Mouse (Mus musculus): ENCODE data around the gene Atp5d. TPM values are rescaled to one million over a fixed set of nuclear protein-coding genes. Genes with fewer than 3 reads are reported as not detected.
A peak's percentile ranks its signal among the peaks of the same experiment; 100 is the strongest.

Gene Atp5d
- polyA plus RNA-seq, 1 experiment, result 1,163 TPM

DNA sequence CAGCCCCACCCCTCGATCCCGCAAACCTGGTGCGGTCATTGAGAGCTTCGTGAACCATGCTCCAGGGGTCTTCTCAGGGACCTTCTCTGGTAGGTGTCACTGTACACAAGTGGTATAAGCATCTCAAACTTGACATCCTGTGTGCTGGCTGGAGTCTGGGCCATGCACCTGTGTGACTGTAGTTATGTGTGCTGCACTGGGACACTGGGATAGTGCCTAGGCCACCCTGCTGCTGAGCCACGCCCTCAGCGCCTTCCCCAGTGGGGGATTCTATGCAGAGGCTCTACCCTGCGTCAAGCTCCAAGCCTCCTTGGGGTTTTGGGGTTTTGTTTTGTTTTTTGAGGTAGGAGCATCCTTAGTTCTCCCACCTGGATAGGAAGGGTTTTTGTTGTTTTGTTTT is 16.0 kb downstream of the Atp5d start:
- no peak for DNase-seq

DNA sequence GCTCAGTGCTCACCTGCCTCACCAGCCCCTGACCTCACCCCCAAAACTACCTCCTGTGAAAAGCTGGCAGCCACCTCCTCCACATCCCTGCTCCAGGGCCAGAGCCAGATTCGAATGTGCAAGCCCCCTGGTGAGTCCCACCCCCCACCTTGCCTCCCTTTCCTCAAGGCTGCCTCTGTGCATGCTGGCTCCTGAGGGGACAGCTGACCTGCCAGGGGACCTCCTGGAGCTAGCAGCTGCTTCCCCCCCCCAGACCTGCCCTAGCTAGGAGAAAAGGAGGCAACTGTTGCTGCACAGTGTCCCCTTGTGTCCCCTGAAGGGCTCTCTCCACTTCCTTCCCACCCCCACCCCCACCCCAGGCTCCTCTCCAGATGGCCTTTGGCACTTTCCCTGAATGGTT is 16.8 kb downstream of the Atp5d start:
- Histone ChIP-seq H3K4me1 (replicated peaks; ENCODE audit: control insufficient read depth, insufficient read depth, low read length) (peaks cover 54% of the 10 kb centered on the region), H3K4me3 (ENCODE audit: control insufficient read depth, insufficient read depth, low read length) (no peak overlapping the region), H3K27me3 (ENCODE audit: control insufficient read depth, insufficient read depth, low read length) (no peaks in the 10 kb centered on the region), H3K36me3 (ENCODE audit: control insufficient read depth, insufficient read depth, low read length) (peaks cover 47% of the 10 kb centered on the region), H3K27ac (ENCODE audit: control insufficient read depth, insufficient read depth, low read length) (no peak overlapping the region)
- TF ChIP-seq POLR2A (IDR thresholded peaks at IDR 0.05; ENCODE audit: control insufficient read depth, extremely low read depth, insufficient read depth, low read length, poor library complexity), result no peak
- TF ChIP-seq CTCF (IDR thresholded peaks at IDR 0.05; ENCODE audit: borderline replicate concordance, control insufficient read depth, extremely low read depth, insufficient read depth, low read length, poor library complexity), result no peak
- 100% methylated on average over 1 of the region's 1 CpGs for WGBS
- no peak for DNase-seq

More for the DNA sequence above, 16.0 kb downstream of the Atp5d start:
- TF ChIP-seq POLR2A (IDR thresholded peaks at IDR 0.05; ENCODE audit: control insufficient read depth, extremely low read depth, insufficient read depth, low read length, poor library complexity) (no peak), CTCF (IDR thresholded peaks at IDR 0.05; ENCODE audit: borderline replicate concordance, control insufficient read depth, extremely low read depth, insufficient read depth, low read length, poor library complexity) (no peak)
- peaks cover 50% of the 10 kb centered on the region for H3K4me1 ChIP-seq (replicated peaks; ENCODE audit: control insufficient read depth, insufficient read depth, low read length)
- no peak overlapping the region for H3K4me3 ChIP-seq (ENCODE audit: control insufficient read depth, insufficient read depth, low read length)
- no peak overlapping the region for H3K27ac ChIP-seq (ENCODE audit: control insufficient read depth, insufficient read depth, low read length)
- no peaks in the 10 kb centered on the region for H3K27me3 ChIP-seq (ENCODE audit: control insufficient read depth, insufficient read depth, low read length)
- 96% methylated on average over 7 of the region's 7 CpGs for WGBS
- H3K36me3 ChIP-seq (ENCODE audit: control insufficient read depth, insufficient read depth, low read length), result peaks cover 47% of the 10 kb centered on the region

DNA sequence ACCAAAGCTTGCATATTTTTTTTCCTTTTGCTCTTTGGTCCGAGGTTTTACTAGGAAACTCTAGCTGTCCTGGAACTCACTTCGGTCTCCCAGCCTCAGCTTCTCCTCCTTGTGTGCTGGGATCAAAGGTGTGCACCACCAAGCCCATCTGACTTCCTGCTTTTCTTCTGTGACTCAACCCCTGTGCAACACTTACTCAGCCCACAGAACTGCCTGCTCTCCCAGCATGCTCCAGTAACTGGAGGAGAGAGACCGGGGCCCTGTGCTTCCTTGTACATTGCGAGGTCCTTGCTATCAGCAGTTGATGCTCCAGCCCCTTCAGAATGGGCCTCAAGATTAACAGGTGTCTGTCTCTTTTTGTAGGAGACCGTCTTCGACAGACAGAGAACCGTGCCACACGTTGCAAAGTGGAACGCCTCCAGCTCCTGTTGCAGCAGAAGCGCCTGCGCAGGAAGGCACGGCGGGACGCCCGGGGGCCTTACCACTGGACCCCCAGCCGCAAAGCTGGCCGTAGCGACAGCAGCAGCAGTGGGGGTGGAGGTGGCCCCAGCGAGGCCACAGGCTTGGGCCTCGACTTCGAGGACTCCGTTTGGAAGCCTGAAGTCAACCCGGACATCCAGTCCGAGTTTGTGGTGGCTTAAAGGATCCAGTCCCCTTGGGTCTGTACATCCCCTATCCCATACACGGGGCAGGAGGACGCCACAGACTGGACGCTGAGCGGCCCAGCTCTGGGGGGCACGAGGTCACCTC is 17.7 kb downstream of the Atp5d start:
- TF ChIP-seq CTCF (IDR thresholded peaks at IDR 0.05; ENCODE audit: borderline replicate concordance, control insufficient read depth, extremely low read depth, insufficient read depth, low read length, poor library complexity) (no peak), POLR2A (IDR thresholded peaks at IDR 0.05; ENCODE audit: control insufficient read depth, extremely low read depth, insufficient read depth, low read length, poor library complexity) (no peak)
- peaks cover 63% of the 10 kb centered on the region for H3K4me1 ChIP-seq (replicated peaks; ENCODE audit: control insufficient read depth, insufficient read depth, low read length)
- H3K27ac ChIP-seq (ENCODE audit: control insufficient read depth, insufficient read depth, low read length), result no peak overlapping the region
- peaks cover 47% of the 10 kb centered on the region for H3K36me3 ChIP-seq (ENCODE audit: control insufficient read depth, insufficient read depth, low read length)
- 87% methylated on average over 29 of the region's 29 CpGs for WGBS
- H3K4me3 ChIP-seq (ENCODE audit: control insufficient read depth, insufficient read depth, low read length), result no peak overlapping the region
- no peak for DNase-seq
- H3K27me3 ChIP-seq (ENCODE audit: control insufficient read depth, insufficient read depth, low read length), result no peaks in the 10 kb centered on the region

DNA sequence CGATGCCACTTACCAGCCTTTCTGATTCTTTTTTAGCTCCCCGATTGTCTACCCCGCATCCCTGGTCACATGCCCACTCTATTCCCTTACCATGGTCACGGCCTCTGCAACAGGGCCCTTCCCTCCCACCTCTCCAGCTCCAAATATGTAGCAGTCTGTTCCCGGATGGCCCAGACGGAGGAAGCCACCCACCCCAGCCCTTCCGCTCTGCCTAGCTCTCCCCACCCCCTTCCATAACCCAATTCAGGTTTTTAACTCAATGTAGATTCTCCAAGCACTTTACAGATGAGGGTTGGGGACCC is 18.3 kb downstream of the Atp5d start:
- Histone ChIP-seq H3K36me3 (ENCODE audit: control insufficient read depth, insufficient read depth, low read length) (peaks cover 47% of the 10 kb centered on the region), H3K4me3 (ENCODE audit: control insufficient read depth, insufficient read depth, low read length) (no peak overlapping the region), H3K27me3 (ENCODE audit: control insufficient read depth, insufficient read depth, low read length) (no peaks in the 10 kb centered on the region), H3K4me1 (replicated peaks; ENCODE audit: control insufficient read depth, insufficient read depth, low read length) (peaks cover 64% of the 10 kb centered on the region), H3K27ac (ENCODE audit: control insufficient read depth, insufficient read depth, low read length) (no peak overlapping the region)
- DNase-seq, result no peak
- WGBS, result 92% methylated on average over 7 of the region's 7 CpGs
- TF ChIP-seq CTCF (IDR thresholded peaks at IDR 0.05; ENCODE audit: borderline replicate concordance, control insufficient read depth, extremely low read depth, insufficient read depth, low read length, poor library complexity), result no peak
- TF ChIP-seq POLR2A (IDR thresholded peaks at IDR 0.05; ENCODE audit: control insufficient read depth, extremely low read depth, insufficient read depth, low read length, poor library complexity), result no peak

DNA sequence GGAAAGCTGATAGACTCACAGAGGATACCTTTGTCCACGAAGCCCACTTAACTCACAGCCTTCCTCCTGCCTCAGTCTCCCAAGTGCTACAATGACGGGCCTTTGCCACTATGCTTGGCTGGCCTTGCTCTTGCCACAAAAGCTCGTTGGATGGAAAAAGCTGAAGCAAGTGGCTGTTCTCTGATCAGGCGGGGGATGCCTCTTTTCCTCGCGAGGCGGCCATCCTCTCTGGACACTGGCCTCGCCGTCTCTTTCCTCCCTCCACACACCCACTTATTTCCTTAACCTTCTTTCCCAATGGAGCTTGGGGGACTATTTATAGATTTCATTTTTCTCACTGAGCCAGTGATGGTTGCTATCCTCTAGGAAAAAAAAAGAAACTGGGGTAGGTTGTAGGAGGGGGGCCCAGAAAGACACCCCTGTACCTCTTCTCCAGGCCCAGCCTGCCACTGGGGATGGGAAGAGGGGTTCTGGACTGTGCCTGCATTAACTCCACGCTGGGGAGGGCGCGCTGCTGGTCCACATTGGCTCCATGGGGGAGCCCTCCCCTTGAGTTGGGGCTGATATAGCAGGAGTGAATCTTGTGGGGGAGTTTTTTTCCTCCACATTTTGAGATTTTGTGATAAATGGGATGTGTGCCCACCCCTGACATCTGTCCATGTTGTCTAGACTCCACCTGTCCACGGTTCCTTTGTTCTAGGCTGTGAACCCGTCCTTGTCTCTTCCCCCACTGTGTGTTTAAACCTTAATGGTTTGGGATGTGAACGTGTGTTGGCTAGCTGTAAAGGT is 18.9 kb downstream of the Atp5d start:
- TF ChIP-seq POLR2A (IDR thresholded peaks at IDR 0.05; ENCODE audit: control insufficient read depth, extremely low read depth, insufficient read depth, low read length, poor library complexity), result no peak
- TF ChIP-seq CTCF (IDR thresholded peaks at IDR 0.05; ENCODE audit: borderline replicate concordance, control insufficient read depth, extremely low read depth, insufficient read depth, low read length, poor library complexity), result no peak
- 78% methylated on average over 15 of the region's 15 CpGs for WGBS
- Histone ChIP-seq H3K4me3 (ENCODE audit: control insufficient read depth, insufficient read depth, low read length) (no peak overlapping the region), H3K27me3 (ENCODE audit: control insufficient read depth, insufficient read depth, low read length) (no peaks in the 10 kb centered on the region), H3K27ac (ENCODE audit: control insufficient read depth, insufficient read depth, low read length) (peak overlapping the region; percentile 85; the same call in 1 of the 2 replicates), H3K4me1 (replicated peaks; ENCODE audit: control insufficient read depth, insufficient read depth, low read length) (peaks cover 64% of the 10 kb centered on the region), H3K36me3 (ENCODE audit: control insufficient read depth, insufficient read depth, low read length) (peaks cover 47% of the 10 kb centered on the region)
- DNase-seq, result no peak

DNA sequence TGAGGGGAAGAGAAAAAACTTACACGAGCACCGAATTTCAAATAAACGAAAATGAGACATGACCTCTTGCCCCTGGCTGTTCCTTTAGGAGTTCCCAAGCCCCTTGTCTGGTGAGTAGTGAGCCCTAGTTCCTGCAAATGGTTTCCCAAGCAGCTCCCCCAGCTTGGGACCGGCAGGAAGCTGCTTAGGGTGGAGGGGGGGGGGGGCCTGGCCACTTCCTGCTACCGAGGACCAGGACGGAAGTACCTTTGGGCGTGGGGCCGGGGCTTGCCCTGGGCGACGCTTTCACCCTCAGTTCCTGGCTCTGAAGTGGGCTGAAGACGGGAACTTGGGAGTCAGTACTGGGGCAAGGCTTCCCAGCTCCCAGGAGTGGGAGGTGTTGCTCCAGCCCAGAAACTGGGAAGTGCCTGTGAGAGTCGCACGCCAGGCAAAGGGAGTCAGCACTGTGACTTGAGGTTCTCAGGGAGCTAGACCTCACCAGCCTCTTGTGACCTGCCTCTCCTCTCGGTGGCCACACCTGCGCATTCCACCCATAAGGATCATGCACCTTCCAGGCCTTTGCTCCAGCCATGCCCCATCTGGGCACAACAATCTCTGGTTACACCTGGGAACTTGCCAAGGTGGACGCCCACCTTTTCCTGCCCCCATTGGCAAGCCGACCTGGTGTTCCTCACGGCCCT is 20.0 kb downstream of the Atp5d start:
- TF ChIP-seq CTCF (IDR thresholded peaks at IDR 0.05; ENCODE audit: borderline replicate concordance, control insufficient read depth, extremely low read depth, insufficient read depth, low read length, poor library complexity) (0 out of 2 replicates have a peak, but pooled peaks have one; percentile 21), POLR2A (IDR thresholded peaks at IDR 0.05; ENCODE audit: control insufficient read depth, extremely low read depth, insufficient read depth, low read length, poor library complexity) (peak; percentile 67)
- peak overlapping the region; percentile 27 for H3K4me3 ChIP-seq (ENCODE audit: control insufficient read depth, insufficient read depth, low read length)

More for the DNA sequence above, 20.0 kb downstream of the Atp5d start:
- DNase-seq, result peak; percentile 68
- H3K36me3 ChIP-seq (ENCODE audit: control insufficient read depth, insufficient read depth, low read length), result peaks cover 41% of the 10 kb centered on the region
- H3K27ac ChIP-seq (ENCODE audit: control insufficient read depth, insufficient read depth, low read length), result peak overlapping the region; percentile 89
- H3K4me1 ChIP-seq (replicated peaks; ENCODE audit: control insufficient read depth, insufficient read depth, low read length), result peaks cover 67% of the 10 kb centered on the region
- WGBS, result 3% methylated on average over 18 of the region's 18 CpGs
- H3K27me3 ChIP-seq (ENCODE audit: control insufficient read depth, insufficient read depth, low read length), result no peaks in the 10 kb centered on the region
